27 mouse cellular contexts compared by ENCODE assay signal in genomic region chr16:24077428-24077827, GRCm38 (mm10).
DNase-seq lines count a peak whose midpoint lies in the region; ATAC-seq and TF ChIP-seq lines count a peak whose summit lies in the region.
"Had no signal": no experiment of that assay in that cellular context is flagged by ENCODE, and none has a peak within 500 bp of the region (broad histone marks: within the 10 kb centered on the region; RNA-seq: fewer than 3 reads in every experiment).

No protein-coding gene starts in this region.

- DNase-seq in heart, adult 11 months: peak; percentile 85
- no peak for DNase-seq in heart, adult 2 months
- no peak for DNase-seq in liver, postnatal 0 days
- no peak for DNase-seq in liver, embryonic 11.5 days (ENCODE audit: low spot score)
- DNase-seq in ovary, postnatal 36 days (ENCODE audit: low spot score): no peak
- no peak for DNase-seq in kidney, adult 8-10 months
- DNase-seq: adrenal gland, adult 2 months; B cell, adult 2 months; cerebellum, adult 11-12 months; cerebellum, adult 8-10 months; cerebellum, postnatal 10 days; cerebellum, postnatal 36 days; embryo, embryonic 11 days; forebrain, postnatal 0 days; gastrocnemius, adult 2 months; gastrocnemius, postnatal 14 days; heart, adult 18-20 months; heart, postnatal 14 days; heart, postnatal 4 days had no signal

- no peak overlapping the region for H3K4me2 ChIP-seq in liver, postnatal 0 days (ENCODE audit: low read depth, low read length)
- H3K4me2 ChIP-seq in liver, embryonic 11.5 days: no peak overlapping the region
- H3K4me2 ChIP-seq: embryonic facial prominence, embryonic 15.5 days; heart, embryonic 13.5 days; hindbrain, embryonic 14.5 days had no signal

- no peaks in the 10 kb centered on the region for H3K36me3 ChIP-seq in heart, adult 2 months (ENCODE audit: control insufficient read depth, insufficient read depth, low read length)
- H3K36me3 ChIP-seq in liver, postnatal 0 days (replicated peaks; ENCODE audit: insufficient read depth, low read length): no peaks in the 10 kb centered on the region
- no peaks in the 10 kb centered on the region for H3K36me3 ChIP-seq in liver, embryonic 11.5 days (ENCODE audit: control insufficient read depth, insufficient read depth, low read length)
- H3K36me3 ChIP-seq: embryonic facial prominence, embryonic 15.5 days; G1E; heart, embryonic 10.5 days; heart, embryonic 13.5 days had no signal

- no peak for TF ChIP-seq CTCF in heart, adult 2 months (IDR thresholded peaks at IDR 0.05)
- no peak for TF ChIP-seq CTCF in liver, postnatal 0 days (IDR thresholded peaks at IDR 0.05; ENCODE audit: low read depth)

- intact Hi-C loops in heart, adult 2 months (cut with DNase I): no loop called here

- no peaks in the 10 kb centered on the region for H3K79me2 ChIP-seq in heart, adult 2 months (replicated peaks; ENCODE audit: control insufficient read depth, insufficient read depth, low read length)

- no peak overlapping the region for H3K27ac ChIP-seq in heart, adult 2 months
- peak overlapping the region; percentile 59; the same call in 1 of the 2 replicates for H3K27ac ChIP-seq in liver, postnatal 0 days (ENCODE audit: low read depth)
- H3K27ac ChIP-seq in liver, embryonic 11.5 days (ENCODE audit: low read depth, low read length): no peak overlapping the region
- H3K27ac ChIP-seq in brown adipose tissue, adult 24 weeks (replicated peaks; ENCODE audit: low read depth, low read length): peak overlapping the region; percentile 95
- H3K27ac ChIP-seq: embryonic facial prominence, embryonic 15.5 days; heart, embryonic 10.5 days; heart, embryonic 13.5 days; hindbrain, embryonic 14.5 days; hindbrain, postnatal 0 days had no signal

- no peaks in the 10 kb centered on the region for H3K9me3 ChIP-seq in liver, postnatal 0 days (ENCODE audit: low read length)
- no peaks in the 10 kb centered on the region for H3K9me3 ChIP-seq in liver, embryonic 11.5 days (ENCODE audit: control insufficient read depth, low read length)
- H3K9me3 ChIP-seq: embryonic facial prominence, embryonic 15.5 days; heart, embryonic 10.5 days; heart, embryonic 13.5 days had no signal

- H3K9ac ChIP-seq in heart, adult 2 months (ENCODE audit: low read depth, low read length): no peak overlapping the region
- no peak overlapping the region for H3K9ac ChIP-seq in liver, postnatal 0 days (replicated peaks)
- H3K9ac ChIP-seq in liver, embryonic 11.5 days (ENCODE audit: low read depth, low read length): no peak overlapping the region
- H3K9ac ChIP-seq: embryonic facial prominence, embryonic 15.5 days; forebrain, postnatal 0 days; heart, embryonic 13.5 days; hindbrain, embryonic 14.5 days had no signal

- no peaks in the 10 kb centered on the region for H3K27me3 ChIP-seq in heart, adult 2 months (ENCODE audit: control insufficient read depth, insufficient read depth, low read length)
- no peaks in the 10 kb centered on the region for H3K27me3 ChIP-seq in liver, postnatal 0 days (ENCODE audit: insufficient read depth, low read length)
- H3K27me3 ChIP-seq in liver, embryonic 11.5 days (replicated peaks; ENCODE audit: control insufficient read depth, insufficient read depth, low read length): no peaks in the 10 kb centered on the region
- H3K27me3 ChIP-seq: embryonic facial prominence, embryonic 15.5 days had no signal

- no peak for TF ChIP-seq POLR2A in heart, adult 2 months (IDR thresholded peaks at IDR 0.05; ENCODE audit: insufficient read depth, low read depth, low read length)

- WGBS in heart, adult 2 months: 79% methylated on average over 2 of the region's 2 CpGs
- WGBS in liver, postnatal 0 days (ENCODE audit: insufficient replicate concordance): 67% methylated on average over 2 of the region's 2 CpGs
- 74% methylated on average over 2 of the region's 2 CpGs for WGBS in liver, embryonic 11.5 days

- no peak for TF ChIP-seq EP300 in heart, adult 2 months (IDR thresholded peaks at IDR 0.05; ENCODE audit: insufficient read depth, low read depth, low read length)
- no peak for TF ChIP-seq EP300 in liver, postnatal 0 days (IDR thresholded peaks at IDR 0.05; ENCODE audit: low read depth)

- no peaks in the 10 kb centered on the region; the same call in 1 of the 2 replicates for H3K4me1 ChIP-seq in heart, adult 2 months (ENCODE audit: control insufficient read depth, insufficient read depth, low read length)
- H3K4me1 ChIP-seq in liver, postnatal 0 days (ENCODE audit: insufficient read depth): peaks cover 8% of the 10 kb centered on the region; the same call in 1 of the 2 replicates
- no peaks in the 10 kb centered on the region; the same call in 1 of the 2 replicates for H3K4me1 ChIP-seq in liver, embryonic 11.5 days (replicated peaks; ENCODE audit: control insufficient read depth, insufficient read depth, low read length)
- peaks cover 20% of the 10 kb centered on the region for H3K4me1 ChIP-seq in brown adipose tissue, adult 24 weeks (ENCODE audit: control insufficient read depth, insufficient read depth, insufficient read length, low read length)
- H3K4me1 ChIP-seq: embryonic facial prominence, embryonic 15.5 days; heart, embryonic 10.5 days; heart, embryonic 13.5 days had no signal

- no peak for ATAC-seq in liver, postnatal 0 days
- ATAC-seq in liver, embryonic 11.5 days (replicated peaks; ENCODE audit: low FRiP score): no peak
- ATAC-seq: forebrain, embryonic 14.5 days; forebrain, postnatal 0 days; hindbrain, postnatal 0 days had no signal

- no peak overlapping the region for H3K4me3 ChIP-seq in heart, adult 2 months
- H3K4me3 ChIP-seq in liver, postnatal 0 days (ENCODE audit: low read depth, low read length): no peak overlapping the region
- H3K4me3 ChIP-seq in liver, embryonic 11.5 days (ENCODE audit: low read depth, low read length): no peak overlapping the region
- no peak overlapping the region for H3K4me3 ChIP-seq in brown adipose tissue, adult 24 weeks (ENCODE audit: insufficient read depth, low read depth, low read length)
- H3K4me3 ChIP-seq: embryonic facial prominence, embryonic 15.5 days; gastrocnemius, adult 2 months; heart, embryonic 10.5 days; heart, embryonic 13.5 days had no signal

Comparison
In these comparisons a context has a peak if more than half of its experiments do, and no peak if none do; other contexts are left out.
1. H3K27ac ChIP-seq: peak in liver, postnatal 0 days (single experiment) and brown adipose tissue, adult 24 weeks (single experiment); none in heart, adult 2 months (single experiment) and liver, embryonic 11.5 days (single experiment).